Mouse (Mus musculus) heart, adult 2 months (tissue): ENCODE results near the gene Dab1.

Experiments used
- CTCF ChIP-seq: fragments of 200-600 bp; IDR thresholded peaks from 2 replicates; pipeline ENCODE4 v1.8.1; 2022; ENCODE audit warnings: antibody characterized with exemption, mild to moderate bottlenecking, moderate library complexity
- POLR2A ChIP-seq: fragments of 200-500 bp; IDR thresholded peaks from 2 replicates; pipeline ENCODE4 v1.6.1; 2011; ENCODE audit warnings: mild to moderate bottlenecking, low read depth, low read length, control low read depth; ENCODE audit not compliant: insufficient read depth

- no peak for TF ChIP-seq CTCF
- no peak for TF ChIP-seq POLR2A
Observed at GRCm38 (mm10) chr4:104025117-104025694, 406.0 kb downstream of the Dab1 start.
